Mouse (Mus musculus): ENCODE measurements around the gene Btbd35f21.
"Not testable (repeated sequence)": the region's sequence is repeated elsewhere in the genome, so short reads cannot be mapped to it uniquely, and the experiment has no call there.

Gene Btbd35f21

GRCm38 (mm10) chrX:32725809-32726208, at the start of gene Btbd35f21:
Gene Btbd35f21 (plus strand): TSS chrX:32726109.
- DNase-seq (ENCODE audit: low read depth, low spot score), result not testable (repeated sequence)

All from CD4-positive, CD25-positive, alpha-beta regulatory T cell, adult 2 months (primary cell).